Mouse (Mus musculus): ENCODE measurements around the gene Defb36. TPM values are rescaled to one million over a fixed set of nuclear protein-coding genes. Genes with fewer than 3 reads are reported as not detected.

The Defb36 gene
- not detected for total RNA-seq (2023)

DNA sequence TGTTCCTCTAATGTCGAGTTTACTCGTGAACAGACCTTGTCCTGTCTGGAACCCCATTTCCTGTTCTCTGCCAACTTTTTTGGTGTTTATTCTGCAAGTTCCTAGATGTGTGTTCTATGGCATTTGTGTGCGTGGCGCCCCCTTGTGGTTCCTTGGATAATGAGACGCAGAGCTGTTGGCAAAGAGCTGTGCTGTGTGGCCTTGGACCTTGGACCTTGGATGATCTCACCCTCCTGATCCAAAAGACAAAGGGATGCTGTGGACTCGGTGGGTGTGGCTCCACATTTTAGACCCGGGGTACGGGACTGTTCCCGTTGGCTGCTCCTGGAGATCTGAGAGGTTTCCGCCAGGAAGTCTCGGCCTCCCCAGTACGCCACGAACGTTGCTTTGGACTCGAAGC lies at the start of gene Defb36:
Gene Defb36, plus strand, starts transcription at position 271 of the 400 bp plus-strand sequence.

DNA sequence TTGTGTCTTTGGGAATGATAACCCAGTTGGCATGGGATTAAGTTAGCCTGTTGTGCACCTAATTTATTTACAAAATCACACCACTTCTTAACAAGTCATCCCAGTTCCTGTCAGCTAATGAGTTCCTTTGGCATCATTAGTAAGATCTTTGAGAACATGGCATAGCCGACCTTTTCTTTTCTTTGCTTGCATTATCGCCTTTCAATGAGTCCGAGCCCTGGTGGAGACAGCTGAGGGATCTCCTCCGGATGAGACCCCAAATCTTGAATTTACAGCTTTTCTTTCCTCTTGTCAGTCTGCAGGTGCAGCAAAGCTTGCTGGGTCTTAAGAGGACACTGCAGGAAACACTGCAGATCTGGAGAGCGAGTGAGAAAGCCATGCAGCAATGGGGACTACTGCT lies 35.1 kb upstream of the Defb36 start, which contains the start of gene Gm17416:
Gene Gm17416, plus strand, starts transcription at position 301 of the 400 bp plus-strand sequence.

GRCm38 (mm10) chr2:152572114-152572794 lies 31.9 kb upstream of the Defb36 start, which contains the start of gene Defb21:
Defb21 (plus strand) TSS chr2:152572744.

DNA sequence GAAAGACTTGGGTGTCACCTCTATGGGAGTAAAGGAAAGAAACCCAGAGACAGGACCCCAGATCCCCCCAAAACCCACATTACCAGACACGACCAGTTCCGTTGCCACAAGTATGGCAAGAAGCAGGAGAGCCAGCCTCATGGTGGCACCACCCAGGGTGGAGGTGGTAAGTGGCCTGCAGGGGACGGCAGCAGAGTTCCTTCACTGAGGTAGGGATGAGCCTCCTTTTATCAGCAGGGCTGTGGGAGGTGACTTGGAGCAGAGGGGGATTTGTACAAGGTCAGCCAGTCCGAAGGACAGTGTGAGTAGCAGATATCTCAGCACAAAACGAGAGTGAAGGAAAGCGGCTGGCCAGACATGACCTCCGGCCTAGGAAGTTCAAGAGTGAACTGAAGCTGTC lies 24.0 kb upstream of the Defb36 start, which contains the start of gene Defb19:
Gene Defb19, minus strand, starts transcription at position 206 of the 400 bp plus-strand sequence.

DNA sequence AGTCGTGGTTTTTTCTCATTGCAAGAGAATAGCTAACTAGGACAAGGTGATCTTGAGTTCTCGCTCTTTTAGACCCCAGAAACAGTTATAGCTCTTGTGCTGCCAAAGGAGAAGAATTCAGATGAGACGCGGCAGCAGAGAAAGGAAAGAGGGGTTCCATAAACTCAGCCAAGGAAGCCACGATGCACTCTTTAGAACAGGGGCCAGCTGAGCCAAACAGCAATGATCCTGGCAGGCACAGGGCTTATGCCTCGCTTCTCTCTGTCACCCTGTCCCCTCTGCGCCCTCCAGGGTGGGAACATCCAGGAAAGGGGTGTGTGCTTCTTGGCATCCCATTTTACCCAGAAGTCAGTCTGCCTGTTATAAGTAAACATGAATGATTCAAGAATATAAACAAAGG lies 4.8 kb upstream of the Defb36 start, which contains the start of gene Defb45:
Gene Defb45, minus strand, starts transcription at position 101 of the 400 bp plus-strand sequence.

GRCm38 (mm10) chr2:152622953-152623352 lies 18.8 kb downstream of the Defb36 start, which contains the start of gene Defb25:
Defb25 (minus strand) TSS chr2:152623053.

DNA sequence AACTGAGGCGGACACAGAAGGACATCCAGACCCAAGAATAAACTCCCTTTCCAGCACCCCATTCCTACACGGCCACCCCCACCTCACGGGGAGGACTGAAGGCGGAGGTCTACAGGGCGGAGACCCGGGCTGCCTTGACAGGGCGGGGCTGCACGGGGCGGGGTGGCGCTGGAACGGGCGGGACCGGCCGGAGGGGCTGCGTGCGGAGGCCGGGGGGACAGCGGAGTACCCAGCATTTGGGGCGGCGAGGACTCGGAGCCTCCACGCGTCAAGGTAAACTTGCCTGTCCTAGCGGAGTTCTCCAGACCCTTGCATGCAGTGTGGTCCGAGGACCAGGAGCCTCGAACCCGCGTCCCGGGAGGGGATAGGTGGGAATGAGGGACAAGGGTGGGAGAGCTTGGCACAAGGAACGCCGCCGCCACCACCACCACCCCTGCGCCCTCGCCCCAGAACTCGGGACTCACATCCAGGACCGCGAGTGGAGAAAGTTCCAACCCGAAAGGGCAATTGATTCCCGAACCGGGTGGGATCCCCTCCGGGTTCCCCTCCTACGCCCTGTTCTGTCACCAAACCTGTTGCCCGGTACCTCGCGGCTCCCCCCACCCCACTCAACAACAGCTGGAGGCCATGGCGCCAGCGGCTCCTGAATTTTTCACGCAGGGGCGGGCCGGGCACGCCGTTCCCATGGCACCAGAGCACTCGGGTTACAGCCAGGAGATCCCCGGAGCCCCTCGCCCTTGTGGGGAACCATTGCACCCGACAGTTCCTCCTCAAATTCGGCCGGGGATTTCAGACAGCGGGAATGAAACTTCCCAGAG lies 22.9 kb downstream of the Defb36 start, which contains the start of gene Rem1:
Gene Rem1, plus strand, starts transcription at position 178 of the 818 bp plus-strand sequence.

Other genes starting within 250 kb of the Defb36 start
- gene Nrsn2, start 227.7 kb upstream of the Defb36 start, total RNA-seq (2023) = not detected
- 1.2 TPM for gene Sox12, start 206.3 kb upstream of the Defb36 start, total RNA-seq (2023)
- gene Zcchc3, start 189.3 kb upstream of the Defb36 start, total RNA-seq (2023) = 2.9 TPM
- not detected for gene 6820408C15Rik, start 188.7 kb upstream of the Defb36 start, total RNA-seq (2023)
- gene Defb23, start 139.7 kb upstream of the Defb36 start, total RNA-seq (2023) = not detected
- not detected for gene Defb20, start 127.3 kb upstream of the Defb36 start, total RNA-seq (2023)
- not detected for gene Defb22, start 114.2 kb upstream of the Defb36 start, total RNA-seq (2023)
- not detected for gene Defb26, start 92.6 kb upstream of the Defb36 start, total RNA-seq (2023)
- gene Defb28, start 86.1 kb upstream of the Defb36 start, total RNA-seq (2023) = not detected
- not detected for gene Defb29, start 64.2 kb upstream of the Defb36 start, total RNA-seq (2023)
- not detected for gene Gm17416, start 35.0 kb upstream of the Defb36 start, total RNA-seq (2023)
- not detected for gene Defb21, start 31.6 kb upstream of the Defb36 start, total RNA-seq (2023)
- not detected for gene Defb19, start 24.0 kb upstream of the Defb36 start, total RNA-seq (2023)
- not detected for gene Defb45, start 4.9 kb upstream of the Defb36 start, total RNA-seq (2023)
- gene Defb25, start 18.7 kb downstream of the Defb36 start, total RNA-seq (2023) = not detected
- not detected for gene Rem1, start 22.6 kb downstream of the Defb36 start, total RNA-seq (2023)
- 143 TPM for gene H13, start 65.1 kb downstream of the Defb36 start, total RNA-seq (2023)
- 20.3 TPM for gene Mcts2, start 82.7 kb downstream of the Defb36 start, total RNA-seq (2023)
- gene Id1, start 131.9 kb downstream of the Defb36 start, total RNA-seq (2023) = 1.4 TPM
- gene Cox4i2, start 149.8 kb downstream of the Defb36 start, total RNA-seq (2023) = not detected
- gene Bcl2l1, start 227.4 kb downstream of the Defb36 start, total RNA-seq (2023) = 15.6 TPM
- gene Tpx2, start 243.6 kb downstream of the Defb36 start, total RNA-seq (2023) = 1.5 TPM

Measured in CD8-positive naive resting alpha-beta T cell, adult 57 days (primary cell).